Mouse (Mus musculus) lung, postnatal 14 days (tissue): ENCODE data around the gene Olfr1457.

ENCODE experiments used
- DNase-seq: peaks from one replicate; pipeline ENCODE4 v3.0.0; 2021

Olfr1457 gene

DNA sequence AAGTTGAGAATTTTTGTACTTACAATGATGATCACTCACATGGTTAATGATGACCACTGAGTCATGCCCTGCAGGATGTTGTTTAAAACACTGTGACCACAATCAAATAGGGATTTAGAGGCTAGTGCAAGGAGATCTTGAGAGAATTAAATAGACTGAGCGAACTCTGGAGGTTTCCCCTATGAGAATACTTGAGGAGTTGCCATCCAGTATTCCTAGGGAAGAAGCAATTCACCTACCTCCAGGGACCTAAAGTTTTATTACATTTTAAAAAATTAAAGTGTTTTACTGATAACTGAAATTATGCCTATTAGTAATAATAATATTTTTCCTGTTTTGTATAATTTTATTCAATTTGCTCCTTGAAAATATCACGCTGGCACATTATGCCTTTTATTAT lies at the start of gene Olfr1457:
TSS of gene Olfr1457 (minus strand) at position 101 of the 400 bp plus-strand sequence.
- no peak for DNase-seq

GRCm38 (mm10) chr19:13106675-13107074 lies 9.0 kb upstream of the Olfr1457 start, which contains the start of gene Olfr1458:
Gene Olfr1458 (minus strand): TSS chr19:13106775.
- no peak for DNase-seq

- DNase-seq = no peak
Measured at GRCm38 (mm10) chr19:13093908-13094307, 3.8 kb downstream of the Olfr1457 start.

DNA sequence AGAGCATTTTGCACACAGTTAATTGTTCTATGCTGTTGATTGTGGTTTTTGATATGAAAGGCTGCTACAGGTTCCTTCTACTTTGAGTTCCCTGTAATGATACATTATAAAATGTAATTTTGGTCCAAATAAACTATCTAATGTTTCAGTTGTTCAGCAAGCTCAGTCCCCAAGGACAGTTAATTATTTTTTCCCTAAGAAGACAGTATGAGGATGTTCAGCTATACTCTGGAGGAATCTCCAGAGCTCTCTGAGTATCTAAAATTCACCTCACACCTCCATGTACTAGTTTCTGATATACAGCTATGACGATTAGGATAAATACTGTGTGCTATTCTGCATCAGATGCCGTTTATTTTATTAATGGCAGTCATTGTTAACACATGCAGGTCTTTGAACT lies 37.4 kb downstream of the Olfr1457 start, which contains the start of gene Olfr1454:
TSS of gene Olfr1454 (plus strand) at position 301 of the 400 bp plus-strand sequence.
- DNase-seq = no peak
